Mouse (Mus musculus) adipocyte (in vitro differentiated cells): ENCODE data around the gene Hoxc6.

Experiments used
- DNase-seq: peaks from one replicate; pipeline ENCODE4 v3.0.0-alpha.2; 2016; ENCODE audit warnings: low spot score

Gene Hoxc6

GRCm38 (mm10) chr15:102969296-102969695 is 28.8 kb upstream of the Hoxc6 start:
- DNase-seq: no peak

GRCm38 (mm10) chr15:102970740-102971139 is 27.3 kb upstream of the Hoxc6 start:
- peak; percentile 73 for DNase-seq

- DNase-seq: no peak
Measured at GRCm38 (mm10) chr15:102972254-102972653, 25.8 kb upstream of the Hoxc6 start.

GRCm38 (mm10) chr15:102972753-102973152 is 25.3 kb upstream of the Hoxc6 start:
- DNase-seq: no peak

- DNase-seq: no peak
Measured at GRCm38 (mm10) chr15:102975034-102975433, 23.0 kb upstream of the Hoxc6 start.

GRCm38 (mm10) chr15:102975688-102976111 is 22.4 kb upstream of the Hoxc6 start:
- DNase-seq: no peak

- no peak for DNase-seq
Measured at GRCm38 (mm10) chr15:102976171-102976570, 21.9 kb upstream of the Hoxc6 start, which contains the start of gene Hoxc9. Hoxc9 (plus strand) TSS chr15:102976439.

GRCm38 (mm10) chr15:102976631-102977422 is 21.2 kb upstream of the Hoxc6 start:
- no peak for DNase-seq

GRCm38 (mm10) chr15:102977423-102977974 is 20.6 kb upstream of the Hoxc6 start:
- no peak for DNase-seq

GRCm38 (mm10) chr15:102978615-102979515 is 19.2 kb upstream of the Hoxc6 start:
- DNase-seq: no peak

- no peak for DNase-seq
Measured at GRCm38 (mm10) chr15:102979936-102980335, 18.1 kb upstream of the Hoxc6 start.

GRCm38 (mm10) chr15:102980352-102980751 is 17.7 kb upstream of the Hoxc6 start:
- no peak for DNase-seq

GRCm38 (mm10) chr15:102980912-102981311 is 17.1 kb upstream of the Hoxc6 start:
- DNase-seq: no peak

- no peak for DNase-seq
Measured at GRCm38 (mm10) chr15:102981379-102982288, 16.4 kb upstream of the Hoxc6 start.

GRCm38 (mm10) chr15:102983716-102984115 is 14.3 kb upstream of the Hoxc6 start:
- no peak for DNase-seq

- no peak for DNase-seq
Measured at GRCm38 (mm10) chr15:102984521-102984920, 13.5 kb upstream of the Hoxc6 start.

- DNase-seq: no peak
Measured at GRCm38 (mm10) chr15:102984925-102985324, 13.1 kb upstream of the Hoxc6 start.

GRCm38 (mm10) chr15:102987124-102987833 is 10.8 kb upstream of the Hoxc6 start:
- DNase-seq: peak; percentile 98

- DNase-seq: no peak
Measured at GRCm38 (mm10) chr15:102988078-102988477, 10.0 kb upstream of the Hoxc6 start.

- no peak for DNase-seq
Measured at GRCm38 (mm10) chr15:102990461-102991397, 7.3 kb upstream of the Hoxc6 start, which contains the start of gene Hoxc8. Hoxc8 (plus strand) TSS chr15:102990607.
